Mouse (Mus musculus): ENCODE results near the gene Mgst2. TPM values are rescaled to one million over a fixed set of nuclear protein-coding genes. Genes with fewer than 3 reads are reported as not detected.

Mgst2 gene
- polyA plus RNA-seq, 1 experiment: 134 TPM

GRCm38 (mm10) chr3:51673408-51674086 lies 13.4 kb downstream of the Mgst2 start:
- Histone ChIP-seq H3K27ac (ENCODE audit: control insufficient read depth, insufficient read depth, low read depth, low read length, poor library complexity) (no peak overlapping the region), H3K4me3 (replicated peaks; ENCODE audit: control insufficient read depth, low read depth, low read length) (no peak overlapping the region), H3K4me1 (ENCODE audit: control insufficient read depth, insufficient read depth, low read length) (peaks cover 2% of the 10 kb centered on the region; the same call in 1 of the 2 replicates)
- 69% methylated on average over 21 of the region's 21 CpGs for WGBS
- peak; percentile 52 for TF ChIP-seq CTCF (IDR thresholded peaks at IDR 0.05; ENCODE audit: control insufficient read depth, insufficient read depth, low read length)
- no peak for TF ChIP-seq POLR2A (IDR thresholded peaks at IDR 0.05; ENCODE audit: borderline replicate concordance, control insufficient read depth, low read depth, low read length)

- TF ChIP-seq CTCF (IDR thresholded peaks at IDR 0.05; ENCODE audit: control insufficient read depth, insufficient read depth, low read length) (no peak), POLR2A (IDR thresholded peaks at IDR 0.05; ENCODE audit: borderline replicate concordance, control insufficient read depth, low read depth, low read length) (no peak)
- no peak overlapping the region for H3K27ac ChIP-seq (ENCODE audit: control insufficient read depth, insufficient read depth, low read depth, low read length, poor library complexity)
- H3K4me3 ChIP-seq (replicated peaks; ENCODE audit: control insufficient read depth, low read depth, low read length): no peak overlapping the region
- 69% methylated on average over 3 of the region's 3 CpGs for WGBS
- H3K4me1 ChIP-seq (ENCODE audit: control insufficient read depth, insufficient read depth, low read length): peaks cover 2% of the 10 kb centered on the region; the same call in 1 of the 2 replicates
These were observed 14.8 kb downstream of the Mgst2 start for GRCm38 (mm10) chr3:51674963-51675362.

GRCm38 (mm10) chr3:51685539-51685938 lies 25.4 kb downstream of the Mgst2 start:
- WGBS: 90% methylated on average over 6 of the region's 6 CpGs
- no peak for TF ChIP-seq POLR2A (IDR thresholded peaks at IDR 0.05; ENCODE audit: borderline replicate concordance, control insufficient read depth, low read depth, low read length)
- no peak for TF ChIP-seq CTCF (IDR thresholded peaks at IDR 0.05; ENCODE audit: control insufficient read depth, insufficient read depth, low read length)
- Histone ChIP-seq H3K4me1 (ENCODE audit: control insufficient read depth, insufficient read depth, low read length) (no peaks in the 10 kb centered on the region; the same call in 1 of the 2 replicates), H3K4me3 (replicated peaks; ENCODE audit: control insufficient read depth, low read depth, low read length) (no peak overlapping the region), H3K27ac (ENCODE audit: control insufficient read depth, insufficient read depth, low read depth, low read length, poor library complexity) (no peak overlapping the region)

- WGBS: 86% methylated on average over 6 of the region's 6 CpGs
- H3K4me3 ChIP-seq (replicated peaks; ENCODE audit: control insufficient read depth, low read depth, low read length): no peak overlapping the region
- TF ChIP-seq POLR2A (IDR thresholded peaks at IDR 0.05; ENCODE audit: borderline replicate concordance, control insufficient read depth, low read depth, low read length): no peak
- TF ChIP-seq CTCF (IDR thresholded peaks at IDR 0.05; ENCODE audit: control insufficient read depth, insufficient read depth, low read length): no peak
- no peak overlapping the region for H3K27ac ChIP-seq (ENCODE audit: control insufficient read depth, insufficient read depth, low read depth, low read length, poor library complexity)
- H3K4me1 ChIP-seq (ENCODE audit: control insufficient read depth, insufficient read depth, low read length): no peaks in the 10 kb centered on the region; the same call in 1 of the 2 replicates
These were observed 26.2 kb downstream of the Mgst2 start for GRCm38 (mm10) chr3:51686316-51686715.

- Histone ChIP-seq H3K27ac (ENCODE audit: control insufficient read depth, insufficient read depth, low read depth, low read length, poor library complexity) (no peak overlapping the region), H3K4me3 (replicated peaks; ENCODE audit: control insufficient read depth, low read depth, low read length) (no peak overlapping the region), H3K4me1 (ENCODE audit: control insufficient read depth, insufficient read depth, low read length) (no peaks in the 10 kb centered on the region; the same call in 1 of the 2 replicates)
- TF ChIP-seq CTCF (IDR thresholded peaks at IDR 0.05; ENCODE audit: control insufficient read depth, insufficient read depth, low read length) (no peak), POLR2A (IDR thresholded peaks at IDR 0.05; ENCODE audit: borderline replicate concordance, control insufficient read depth, low read depth, low read length) (no peak)
- WGBS: 81% methylated on average over 6 of the region's 6 CpGs
These were observed 26.6 kb downstream of the Mgst2 start for GRCm38 (mm10) chr3:51686791-51687190.

- H3K27ac ChIP-seq (ENCODE audit: control insufficient read depth, insufficient read depth, low read depth, low read length, poor library complexity): no peak overlapping the region
- no peak overlapping the region for H3K4me3 ChIP-seq (replicated peaks; ENCODE audit: control insufficient read depth, low read depth, low read length)
- 52% methylated on average over 8 of the region's 8 CpGs for WGBS
These were observed 28.6 kb downstream of the Mgst2 start for GRCm38 (mm10) chr3:51688725-51689124.

GRCm38 (mm10) chr3:51693196-51693595 lies 33.0 kb downstream of the Mgst2 start:
- no peak overlapping the region for H3K4me3 ChIP-seq (replicated peaks; ENCODE audit: control insufficient read depth, low read depth, low read length)
- H3K27ac ChIP-seq (ENCODE audit: control insufficient read depth, insufficient read depth, low read depth, low read length, poor library complexity): no peak overlapping the region
- TF ChIP-seq POLR2A (IDR thresholded peaks at IDR 0.05; ENCODE audit: borderline replicate concordance, control insufficient read depth, low read depth, low read length) (no peak), CTCF (IDR thresholded peaks at IDR 0.05; ENCODE audit: control insufficient read depth, insufficient read depth, low read length) (no peak)
- no peaks in the 10 kb centered on the region; the same call in 1 of the 2 replicates for H3K4me1 ChIP-seq (ENCODE audit: control insufficient read depth, insufficient read depth, low read length)
- WGBS: 89% methylated on average over 10 of the region's 10 CpGs

More at GRCm38 (mm10) chr3:51688725-51689124, 28.6 kb downstream of the Mgst2 start:
- no peaks in the 10 kb centered on the region; the same call in 1 of the 2 replicates for H3K4me1 ChIP-seq (ENCODE audit: control insufficient read depth, insufficient read depth, low read length)
- TF ChIP-seq CTCF (IDR thresholded peaks at IDR 0.05; ENCODE audit: control insufficient read depth, insufficient read depth, low read length) (no peak), POLR2A (IDR thresholded peaks at IDR 0.05; ENCODE audit: borderline replicate concordance, control insufficient read depth, low read depth, low read length) (no peak)

- no peaks in the 10 kb centered on the region for H3K4me1 ChIP-seq (ENCODE audit: control insufficient read depth, insufficient read depth, low read length)
- H3K27ac ChIP-seq (ENCODE audit: control insufficient read depth, insufficient read depth, low read depth, low read length, poor library complexity): no peak overlapping the region
- 89% methylated on average over 14 of the region's 14 CpGs for WGBS
- TF ChIP-seq POLR2A (IDR thresholded peaks at IDR 0.05; ENCODE audit: borderline replicate concordance, control insufficient read depth, low read depth, low read length) (no peak), CTCF (IDR thresholded peaks at IDR 0.05; ENCODE audit: control insufficient read depth, insufficient read depth, low read length) (no peak)
- no peak overlapping the region for H3K4me3 ChIP-seq (replicated peaks; ENCODE audit: control insufficient read depth, low read depth, low read length)
These were observed 34.4 kb downstream of the Mgst2 start for GRCm38 (mm10) chr3:51694576-51694975.

All from bone marrow, adult 2 months (tissue).